Mouse (Mus musculus): ENCODE results near the gene Lipe. TPM values are rescaled to one million over a fixed set of nuclear protein-coding genes. Genes with fewer than 3 reads are reported as not detected.

Lipe gene
- polyA plus RNA-seq, 1 experiment from 2014 or later: 8.3 TPM

DNA sequence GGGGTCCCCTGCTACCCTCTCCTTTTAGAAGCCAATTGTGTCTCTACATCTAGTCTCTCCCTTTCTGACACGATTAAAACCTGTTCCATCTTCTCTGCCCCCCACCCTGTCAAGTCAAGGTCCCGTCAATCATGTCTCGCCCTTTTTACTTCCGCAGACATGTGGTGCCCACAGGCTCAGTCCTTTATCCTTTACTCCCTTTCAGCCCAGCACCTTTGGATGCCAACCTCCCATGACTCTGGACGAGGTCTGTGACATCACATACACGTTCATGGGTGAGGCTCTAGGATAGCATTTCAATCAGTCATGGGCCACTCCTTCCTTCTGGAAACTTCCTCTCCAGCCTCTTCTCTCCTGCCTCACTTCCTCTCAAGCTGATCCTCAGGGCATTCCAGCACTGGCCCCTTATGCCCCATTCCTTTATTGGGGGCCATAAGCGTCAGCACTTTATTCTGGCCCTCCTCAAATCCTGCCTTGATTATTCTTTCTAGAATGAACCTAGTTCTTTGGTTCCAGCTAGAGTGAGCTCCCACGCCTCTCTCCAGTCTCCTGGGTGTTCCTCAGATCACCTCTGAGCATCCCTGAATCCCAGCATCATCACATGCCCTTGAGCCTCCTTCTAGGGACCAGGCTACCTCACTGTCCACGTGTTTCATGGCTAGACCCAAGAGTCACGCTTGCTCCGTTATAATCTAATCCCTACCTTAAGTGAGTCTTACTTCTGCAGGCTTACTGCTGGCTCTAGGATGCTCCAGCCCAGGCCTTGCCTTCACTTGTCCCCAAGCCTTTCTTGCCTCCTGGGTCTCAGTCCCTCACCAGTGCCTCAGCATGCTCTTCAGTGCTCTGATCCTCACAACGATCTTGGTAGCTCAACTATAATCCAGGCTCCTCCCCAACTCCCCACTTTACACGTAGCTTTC, 20.1 kb downstream of the Lipe start:
- H3K36me3 ChIP-seq (ENCODE audit: control insufficient read depth, insufficient read depth): peaks cover 8% of the 10 kb centered on the region; the same call in 1 of the 2 replicates
- H3K4me1 ChIP-seq (ENCODE audit: control insufficient read depth, insufficient read depth, low read length): peaks cover 25% of the 10 kb centered on the region
- no peak overlapping the region for H3K9ac ChIP-seq (ENCODE audit: low read length)
- H3K27ac ChIP-seq (ENCODE audit: low read length): no peak overlapping the region
- WGBS: 81% methylated on average over 13 of the region's 13 CpGs
- H3K4me3 ChIP-seq (ENCODE audit: low read length): no peak overlapping the region
- H3K4me2 ChIP-seq (ENCODE audit: low read depth, low read length): no peak overlapping the region
- no peaks in the 10 kb centered on the region for H3K27me3 ChIP-seq (ENCODE audit: control insufficient read depth, insufficient read depth, low read length)
- no peaks in the 10 kb centered on the region for H3K9me3 ChIP-seq (replicated peaks; ENCODE audit: control insufficient read depth, low read length)
- no peak for ATAC-seq (replicated peaks; ENCODE audit: extremely low read depth, insufficient read depth, low FRiP score)

DNA sequence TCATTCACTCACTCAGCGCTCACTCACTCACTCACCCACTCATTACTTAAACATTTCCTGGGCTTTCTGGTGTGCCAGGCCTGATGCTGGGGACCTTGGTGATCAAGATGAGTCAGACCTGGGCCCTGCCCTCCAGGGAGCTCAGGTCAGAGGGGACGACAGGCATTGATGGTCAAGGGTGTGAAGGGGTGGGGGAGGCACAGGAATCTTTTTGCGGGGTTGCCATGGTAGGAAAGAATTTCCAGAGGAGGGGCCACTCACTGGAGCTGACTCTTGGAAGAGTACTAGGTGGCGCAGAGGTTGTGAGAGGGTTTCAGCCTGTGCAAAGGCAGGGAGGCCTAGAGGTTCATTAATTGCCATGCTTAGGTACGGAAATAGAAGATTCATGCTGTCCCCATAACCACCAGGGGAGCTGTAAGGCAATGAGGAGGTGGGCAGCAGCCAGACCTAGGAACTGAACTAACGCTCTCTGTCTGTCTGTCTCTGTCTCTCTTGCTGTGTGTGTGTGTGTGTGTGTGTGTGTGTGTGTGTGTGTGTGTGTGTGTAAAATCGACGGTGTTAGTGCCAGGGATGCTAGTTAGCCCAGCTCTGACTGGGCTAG, 21.3 kb downstream of the Lipe start:
- ATAC-seq (replicated peaks; ENCODE audit: extremely low read depth, insufficient read depth, low FRiP score): no peak
- Histone ChIP-seq H3K9me3 (replicated peaks; ENCODE audit: control insufficient read depth, low read length) (no peaks in the 10 kb centered on the region), H3K9ac (ENCODE audit: low read length) (peak overlapping the region; percentile 62), H3K27me3 (ENCODE audit: control insufficient read depth, insufficient read depth, low read length) (no peaks in the 10 kb centered on the region), H3K36me3 (ENCODE audit: control insufficient read depth, insufficient read depth) (peaks cover 3% of the 10 kb centered on the region; the same call in 1 of the 2 replicates), H3K4me2 (ENCODE audit: low read depth, low read length) (peak overlapping the region; percentile 62), H3K4me3 (ENCODE audit: low read length) (peak overlapping the region; percentile 54), H3K4me1 (ENCODE audit: control insufficient read depth, insufficient read depth, low read length) (peaks cover 25% of the 10 kb centered on the region), H3K27ac (ENCODE audit: low read length) (0 out of 2 replicates have a peak overlapping the region, but pooled peaks have one; percentile 4)
- 29% methylated on average over 8 of the region's 8 CpGs for WGBS

DNA sequence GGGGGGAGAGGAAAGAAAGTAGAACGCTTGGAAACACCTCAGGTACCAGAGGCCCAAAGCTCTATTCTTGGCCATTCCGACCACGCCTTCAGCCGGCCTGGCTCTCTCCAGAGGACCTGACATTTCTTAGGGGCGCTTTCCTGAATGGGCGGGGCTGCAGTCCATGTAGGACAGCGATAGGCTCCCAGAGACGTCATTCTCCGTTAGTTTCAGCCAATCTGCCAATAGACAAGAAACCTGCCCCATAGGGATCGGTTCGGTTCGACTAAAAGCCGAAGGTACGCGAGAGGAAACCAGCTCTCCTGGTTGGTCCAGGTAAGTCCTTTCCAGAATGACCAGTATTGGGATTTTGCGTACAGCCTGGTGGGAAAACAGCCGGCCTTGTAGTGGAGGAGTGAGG, 22.0 kb downstream of the Lipe start:
- Histone ChIP-seq H3K4me1 (ENCODE audit: control insufficient read depth, insufficient read depth, low read length) (peaks cover 25% of the 10 kb centered on the region), H3K9me3 (replicated peaks; ENCODE audit: control insufficient read depth, low read length) (no peaks in the 10 kb centered on the region), H3K27ac (ENCODE audit: low read length) (no peak overlapping the region), H3K4me3 (ENCODE audit: low read length) (peak overlapping the region; percentile 54), H3K9ac (ENCODE audit: low read length) (peak overlapping the region; percentile 62), H3K4me2 (ENCODE audit: low read depth, low read length) (peak overlapping the region; percentile 62), H3K27me3 (ENCODE audit: control insufficient read depth, insufficient read depth, low read length) (no peaks in the 10 kb centered on the region), H3K36me3 (ENCODE audit: control insufficient read depth, insufficient read depth) (no peaks in the 10 kb centered on the region)
- WGBS: 2% methylated on average over 17 of the region's 17 CpGs
- peak; percentile 69 for ATAC-seq (replicated peaks; ENCODE audit: extremely low read depth, insufficient read depth, low FRiP score)

DNA sequence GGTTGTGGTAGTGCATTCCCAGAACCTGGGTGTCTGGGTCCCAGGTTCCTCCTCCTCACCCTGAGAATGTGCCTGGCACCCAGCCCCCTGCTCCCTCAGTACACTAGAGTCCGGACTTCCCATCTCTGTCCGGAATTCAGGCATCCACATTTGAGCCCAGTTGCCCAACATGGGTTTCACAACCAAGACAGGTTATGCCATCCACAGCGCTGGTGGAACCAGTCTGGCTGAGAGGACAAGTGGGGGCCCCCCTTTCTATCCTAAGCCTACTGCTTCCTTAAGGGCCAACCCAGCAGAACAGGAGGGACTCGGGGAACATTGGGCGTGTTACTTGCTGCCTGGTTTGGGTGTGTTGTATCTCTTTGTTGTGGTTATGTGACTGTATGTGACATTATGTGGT, 26.1 kb downstream of the Lipe start:
- WGBS: 81% methylated on average over 5 of the region's 5 CpGs

DNA sequence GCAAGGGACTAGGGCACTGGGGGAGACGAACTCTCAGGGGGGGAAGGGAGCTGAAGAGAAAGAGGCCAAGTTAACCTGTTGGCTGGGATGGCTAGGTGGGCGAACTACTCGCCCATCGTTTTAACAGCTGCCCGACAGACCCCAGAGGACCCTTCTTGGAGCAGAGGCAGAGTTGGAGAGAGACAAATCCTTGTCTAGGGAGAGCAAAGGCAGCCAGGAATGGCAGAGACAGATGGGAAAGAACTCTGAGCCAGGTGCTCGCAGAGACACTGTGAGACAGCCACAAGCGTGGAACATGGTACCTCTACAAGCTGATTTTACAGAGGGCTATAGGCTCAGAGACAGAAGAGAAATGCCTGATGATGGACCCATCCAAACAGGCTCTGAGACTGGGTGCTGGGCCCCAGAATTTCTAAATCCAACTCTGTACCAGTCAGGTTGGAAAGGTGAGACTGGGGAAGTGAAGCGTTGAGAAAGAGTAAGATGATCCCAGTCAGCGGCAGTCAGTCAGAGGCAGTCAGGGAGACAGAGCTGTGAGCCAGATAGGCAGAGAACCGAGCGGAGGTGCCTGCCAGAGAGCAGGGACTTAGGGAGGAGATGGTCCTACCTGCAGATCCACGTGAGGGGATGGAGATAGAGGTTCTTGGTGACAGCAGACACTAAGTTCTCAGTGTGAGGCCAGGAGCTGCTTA, 29.3 kb downstream of the Lipe start, which contains the start of gene Cnfn:
TSS of gene Cnfn (minus strand) at position 667 of the 692 bp plus-strand sequence.
- ATAC-seq (replicated peaks; ENCODE audit: extremely low read depth, insufficient read depth, low FRiP score): no peak
- no peak within 1 kb of the TSS for H3K4me2 ChIP-seq (ENCODE audit: low read depth, low read length)
- peaks cover 44% of the 10 kb centered on the region for H3K27me3 ChIP-seq (ENCODE audit: control insufficient read depth, insufficient read depth, low read length)
- H3K27ac ChIP-seq (ENCODE audit: low read length): no peak within 1 kb of the TSS
- no peaks in the 10 kb centered on the region for H3K9me3 ChIP-seq (replicated peaks; ENCODE audit: control insufficient read depth, low read length)
- 48% methylated on average over 12 of the region's 12 CpGs for WGBS
- H3K9ac ChIP-seq (ENCODE audit: low read length): no peak within 1 kb of the TSS
- H3K4me3 ChIP-seq (ENCODE audit: low read length): no peak within 1 kb of the TSS
- H3K4me1 ChIP-seq (ENCODE audit: control insufficient read depth, insufficient read depth, low read length): 0 out of 2 replicates have a peak, but pooled peaks cover 2% of the 10 kb centered on the region
- H3K36me3 ChIP-seq (ENCODE audit: control insufficient read depth, insufficient read depth): no peaks in the 10 kb centered on the region

More for the DNA sequence above, 26.1 kb downstream of the Lipe start:
- Histone ChIP-seq H3K4me1 (ENCODE audit: control insufficient read depth, insufficient read depth, low read length) (peaks cover 13% of the 10 kb centered on the region), H3K27me3 (ENCODE audit: control insufficient read depth, insufficient read depth, low read length) (peaks cover 26% of the 10 kb centered on the region), H3K9me3 (replicated peaks; ENCODE audit: control insufficient read depth, low read length) (no peaks in the 10 kb centered on the region), H3K36me3 (ENCODE audit: control insufficient read depth, insufficient read depth) (no peaks in the 10 kb centered on the region), H3K27ac (ENCODE audit: low read length) (no peak overlapping the region), H3K4me3 (ENCODE audit: low read length) (no peak overlapping the region), H3K4me2 (ENCODE audit: low read depth, low read length) (no peak overlapping the region), H3K9ac (ENCODE audit: low read length) (no peak overlapping the region)
- ATAC-seq (replicated peaks; ENCODE audit: extremely low read depth, insufficient read depth, low FRiP score): no peak

DNA sequence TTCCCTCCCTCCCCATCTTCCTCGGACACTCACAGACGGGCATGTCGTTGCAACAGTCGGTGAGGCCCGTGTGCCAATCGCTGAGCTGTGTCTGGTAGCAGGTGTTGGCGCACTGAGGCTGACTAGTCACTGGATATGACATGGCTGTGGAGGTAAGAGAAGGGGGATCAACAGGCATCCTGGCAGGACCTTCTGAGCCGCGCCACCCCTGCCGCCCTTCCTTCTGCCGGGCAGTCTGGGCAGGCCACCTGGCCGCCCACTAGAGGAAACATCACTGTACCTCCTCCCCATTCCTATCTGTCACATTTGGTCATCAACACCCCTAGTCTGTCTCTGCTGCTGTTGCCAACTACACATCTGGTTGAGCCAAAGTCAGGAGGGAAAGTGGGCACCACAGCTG, 30.2 kb downstream of the Lipe start:
- Histone ChIP-seq H3K4me3 (ENCODE audit: low read length) (no peak overlapping the region), H3K27me3 (ENCODE audit: control insufficient read depth, insufficient read depth, low read length) (peaks cover 44% of the 10 kb centered on the region), H3K36me3 (ENCODE audit: control insufficient read depth, insufficient read depth) (peaks cover 5% of the 10 kb centered on the region; the same call in 1 of the 2 replicates), H3K9me3 (replicated peaks; ENCODE audit: control insufficient read depth, low read length) (no peaks in the 10 kb centered on the region), H3K4me1 (ENCODE audit: control insufficient read depth, insufficient read depth, low read length) (0 out of 2 replicates have a peak, but pooled peaks cover 2% of the 10 kb centered on the region), H3K27ac (ENCODE audit: low read length) (no peak overlapping the region), H3K9ac (ENCODE audit: low read length) (no peak overlapping the region), H3K4me2 (ENCODE audit: low read depth, low read length) (no peak overlapping the region)
- WGBS: 21% methylated on average over 12 of the region's 12 CpGs
- ATAC-seq (replicated peaks; ENCODE audit: extremely low read depth, insufficient read depth, low FRiP score): no peak

DNA sequence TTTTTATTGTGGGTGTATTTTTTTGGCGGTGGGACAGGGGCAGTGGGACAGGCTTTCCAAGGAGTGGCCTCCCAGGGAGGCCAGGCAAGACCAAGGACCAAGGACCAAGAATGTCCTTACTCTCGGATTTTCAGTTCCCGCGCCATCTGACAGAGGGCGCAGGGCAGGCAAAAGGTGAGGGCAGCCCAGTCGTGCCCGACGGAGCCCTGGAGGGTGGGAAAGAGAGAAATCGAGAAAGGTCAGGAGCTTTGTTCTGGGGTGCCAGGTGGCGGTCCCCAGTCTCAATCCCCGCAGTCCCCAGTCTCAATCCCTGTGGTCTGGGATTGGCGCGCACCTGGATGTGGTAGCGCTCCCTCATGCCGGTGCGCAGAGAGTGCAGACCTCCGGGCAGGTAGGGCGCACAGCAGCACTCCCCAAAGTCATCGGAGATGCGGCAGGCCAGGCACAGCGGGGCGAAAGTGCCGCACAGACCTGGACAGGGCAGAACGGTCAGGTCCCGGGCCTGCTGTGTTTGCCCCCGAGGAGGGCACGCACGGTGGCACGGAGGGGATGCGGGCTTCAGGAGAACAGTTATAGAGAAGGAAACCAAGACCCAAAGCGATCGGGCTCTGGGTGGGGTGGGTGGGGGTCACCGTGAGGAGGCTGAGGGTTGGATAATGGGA, 30.7 kb downstream of the Lipe start:
- H3K9ac ChIP-seq (ENCODE audit: low read length): no peak overlapping the region
- 2% methylated on average over 33 of the region's 33 CpGs for WGBS

DNA sequence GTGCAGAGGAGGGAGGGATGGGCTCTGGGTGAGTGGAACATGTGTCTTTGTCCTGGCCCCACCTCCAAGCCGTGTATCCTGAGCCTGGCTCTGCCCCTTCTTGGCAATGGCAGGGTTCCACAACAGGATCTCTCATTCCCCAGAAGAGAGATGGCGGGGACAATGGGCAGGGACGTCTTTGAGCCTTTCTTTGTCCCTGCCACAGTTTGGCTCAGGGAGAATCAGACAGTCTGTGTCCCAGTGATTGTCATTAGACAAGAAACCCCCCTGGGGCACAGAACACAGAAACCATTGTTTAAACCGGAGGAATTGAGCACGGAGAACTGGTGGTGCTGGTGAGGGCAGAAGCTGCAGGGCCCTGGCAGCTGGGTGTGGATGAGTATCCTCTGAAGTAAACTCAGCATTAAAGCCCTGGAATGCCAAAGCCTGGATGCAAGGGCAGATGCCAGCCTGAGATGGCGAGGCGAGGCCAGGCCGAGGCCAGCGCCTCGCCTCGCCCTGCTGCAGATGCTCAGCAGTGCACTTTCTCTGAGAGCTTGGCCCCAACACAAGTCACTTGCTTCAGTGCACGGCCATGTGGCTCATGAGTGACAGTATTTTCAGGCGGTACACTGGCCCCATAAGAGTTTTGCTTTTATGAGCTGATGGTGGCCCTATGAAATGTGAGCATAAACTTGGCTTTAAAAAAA, 32.4 kb downstream of the Lipe start:
- no peaks in the 10 kb centered on the region for H3K9me3 ChIP-seq (replicated peaks; ENCODE audit: control insufficient read depth, low read length)
- WGBS: 55% methylated on average over 13 of the region's 13 CpGs
- 0 out of 2 replicates have a peak, but pooled peaks cover 2% of the 10 kb centered on the region for H3K4me1 ChIP-seq (ENCODE audit: control insufficient read depth, insufficient read depth, low read length)
- no peak overlapping the region for H3K4me3 ChIP-seq (ENCODE audit: low read length)
- peaks cover 44% of the 10 kb centered on the region for H3K27me3 ChIP-seq (ENCODE audit: control insufficient read depth, insufficient read depth, low read length)
- H3K9ac ChIP-seq (ENCODE audit: low read length): no peak overlapping the region; the same call in 1 of the 2 replicates
- H3K36me3 ChIP-seq (ENCODE audit: control insufficient read depth, insufficient read depth): peaks cover 8% of the 10 kb centered on the region
- no peak overlapping the region for H3K27ac ChIP-seq (ENCODE audit: low read length)
- ATAC-seq (replicated peaks; ENCODE audit: extremely low read depth, insufficient read depth, low FRiP score): no peak
- H3K4me2 ChIP-seq (ENCODE audit: low read depth, low read length): no peak overlapping the region

More for the DNA sequence above, 30.7 kb downstream of the Lipe start:
- Histone ChIP-seq H3K27ac (ENCODE audit: low read length) (no peak overlapping the region), H3K9me3 (replicated peaks; ENCODE audit: control insufficient read depth, low read length) (no peaks in the 10 kb centered on the region), H3K36me3 (ENCODE audit: control insufficient read depth, insufficient read depth) (peaks cover 6% of the 10 kb centered on the region; the same call in 1 of the 2 replicates), H3K27me3 (ENCODE audit: control insufficient read depth, insufficient read depth, low read length) (peaks cover 44% of the 10 kb centered on the region), H3K4me3 (ENCODE audit: low read length) (peak overlapping the region; percentile 18), H3K4me1 (ENCODE audit: control insufficient read depth, insufficient read depth, low read length) (0 out of 2 replicates have a peak, but pooled peaks cover 2% of the 10 kb centered on the region), H3K4me2 (ENCODE audit: low read depth, low read length) (peak overlapping the region; percentile 41)
- ATAC-seq (replicated peaks; ENCODE audit: extremely low read depth, insufficient read depth, low FRiP score): no peak

Data from heart, embryonic 16.5 days (tissue).